ENCODE assay signal across 28 mouse cellular contexts in genomic region chr2:5185631-5186030, GRCm38 (mm10). TPM values are rescaled to one million over a fixed set of nuclear protein-coding genes. Genes with fewer than 3 reads are reported as not detected.
DNase-seq lines count a peak whose midpoint lies in the region; ATAC-seq and TF ChIP-seq lines count a peak whose summit lies in the region.
"Had no signal": no experiment of that assay in that cellular context is flagged by ENCODE, and none has a peak within 500 bp of the region (broad histone marks: within the 10 kb centered on the region; RNA-seq: fewer than 3 reads in every experiment).

No protein-coding gene starts in this region.

- H3K9ac ChIP-seq in lung, embryonic 14.5 days = no peak overlapping the region
- H3K9ac ChIP-seq: embryonic facial prominence, embryonic 13.5 days; forebrain, embryonic 12.5 days; forebrain, embryonic 15.5 days; heart, embryonic 12.5 days; heart, embryonic 15.5 days; hindbrain, embryonic 14.5 days had no signal

- no peak for ATAC-seq in lung, embryonic 14.5 days (ENCODE audit: insufficient read depth)
- no peak for ATAC-seq in cerebellum, adult (ENCODE audit: insufficient number of reproducible peaks, low FRiP score, low TSS enrichment)
- ATAC-seq: activated CD4-positive, CD25-positive, alpha-beta regulatory T cell, adult 4 months; CD4-positive, CD25-positive, alpha-beta regulatory T cell, adult 4 months; forebrain, embryonic 15.5 days; hindbrain, postnatal 0 days; inflammation-experienced regulatory T-cells, adult 6 months had no signal

- H3K27ac ChIP-seq in lung, embryonic 14.5 days (ENCODE audit: low read depth) = no peak overlapping the region
- H3K27ac ChIP-seq: embryonic facial prominence, embryonic 10.5 days; forebrain, embryonic 12.5 days; forebrain, embryonic 15.5 days; heart, adult 2 months; heart, embryonic 15.5 days; hindbrain, embryonic 14.5 days; hindbrain, postnatal 0 days had no signal

- H3K4me2 ChIP-seq in lung, embryonic 14.5 days = no peak overlapping the region
- H3K4me2 ChIP-seq: embryonic facial prominence, embryonic 13.5 days; forebrain, embryonic 12.5 days; forebrain, embryonic 15.5 days; heart, embryonic 12.5 days; heart, embryonic 15.5 days; hindbrain, embryonic 14.5 days had no signal

- no peak for TF ChIP-seq CTCF in lung, embryonic 14.5 days (IDR thresholded peaks at IDR 0.05; ENCODE audit: low read depth)

- no peaks in the 10 kb centered on the region for H3K36me3 ChIP-seq in lung, embryonic 14.5 days (ENCODE audit: insufficient read depth)
- H3K36me3 ChIP-seq: embryonic facial prominence, embryonic 10.5 days; embryonic facial prominence, embryonic 13.5 days; forebrain, embryonic 12.5 days; forebrain, embryonic 15.5 days; heart, embryonic 12.5 days; heart, embryonic 15.5 days had no signal

- no peaks in the 10 kb centered on the region for H3K4me1 ChIP-seq in lung, embryonic 14.5 days (ENCODE audit: insufficient read depth)
- H3K4me1 ChIP-seq: forebrain, embryonic 15.5 days had no signal

- 59% methylated on average over 3 of the region's 3 CpGs for WGBS in lung, embryonic 14.5 days

- H3K4me3 ChIP-seq in lung, embryonic 14.5 days (ENCODE audit: low read depth, low read length) = no peak overlapping the region
- H3K4me3 ChIP-seq: embryonic facial prominence, embryonic 10.5 days; embryonic facial prominence, embryonic 13.5 days; erythroblast, embryonic 14.5 days; forebrain, embryonic 12.5 days; forebrain, embryonic 15.5 days; heart, adult 2 months; heart, embryonic 12.5 days; heart, embryonic 15.5 days had no signal

- H3K27me3 ChIP-seq in lung, embryonic 14.5 days (ENCODE audit: insufficient read depth, low read length) = no peaks in the 10 kb centered on the region
- H3K27me3 ChIP-seq: embryonic facial prominence, embryonic 13.5 days; forebrain, embryonic 12.5 days; forebrain, embryonic 15.5 days; heart, embryonic 12.5 days; heart, embryonic 15.5 days had no signal

- DNase-seq in kidney, adult 9 months = peak; percentile 7
- no peak for DNase-seq in kidney, postnatal 10 days
- peak; percentile 30 for DNase-seq in lung, embryonic 14.5 days
- no peak for DNase-seq in lung, postnatal 14 days
- DNase-seq in adipocyte (ENCODE audit: low spot score) = peak; percentile 72
- DNase-seq: adrenal gland, postnatal 10 days; adrenal gland, postnatal 36 days; cerebellum, adult 11-12 months; cerebellum, adult 8-10 months; cerebellum, postnatal 10 days; cerebellum, postnatal 36 days; embryo, embryonic 11 days; gastrocnemius, postnatal 25 days; heart, adult 2 months; heart, postnatal 36 days had no signal

- H3K9me3 ChIP-seq in lung, embryonic 14.5 days (ENCODE audit: low read depth, low read length) = no peaks in the 10 kb centered on the region
- H3K9me3 ChIP-seq: embryonic facial prominence, embryonic 10.5 days; embryonic facial prominence, embryonic 13.5 days; forebrain, embryonic 12.5 days; forebrain, embryonic 15.5 days; heart, embryonic 12.5 days; heart, embryonic 15.5 days had no signal

RNA-seq across cellular contexts. Expression of gene Ccdc3, which starts 48.1 kb away (rescaled TPM):
- 0.78 and 1.4 TPM in 2 replicates for polyA plus RNA-seq in lung, embryonic 14.5 days (2014; fragmentation: Nextera tagmentation; extraction: Ambion mirVana)
- polyA plus RNA-seq: activated CD4-positive, CD25-positive, alpha-beta regulatory T cell, adult 4 months; CD4-positive, CD25-positive, alpha-beta regulatory T cell, adult 4 months; inflammation-experienced regulatory T-cells, adult 6 months had no signal

Comparison
In these comparisons a context has a peak if more than half of its experiments do, and no peak if none do; other contexts are left out.
1. DNase-seq: peak in kidney, adult 9 months (single experiment), lung, embryonic 14.5 days (single experiment) and adipocyte (single experiment); none in kidney, postnatal 10 days (single experiment) and lung, postnatal 14 days (single experiment).